Mouse (Mus musculus) midbrain, embryonic 15.5 days (tissue): ENCODE measurements around the gene Ostf1. TPM values are rescaled to one million over a fixed set of nuclear protein-coding genes. Genes with fewer than 3 reads are reported as not detected.

Experiments used
- ATAC-seq: fragments of 200-750 bp; cut with Nextera tagmentation; replicated peaks from 2 replicates; pipeline ENCODE4 v1.8.0; 2017; ENCODE audit warnings: moderate TSS enrichment
- H3K27ac ChIP-seq: fragments of 300-500 bp; sonication (generic); 2 replicates; pipeline ENCODE4 v1.5.1; 2015; ENCODE audit warnings: mild to moderate bottlenecking, inconsistent platforms
- H3K27me3 ChIP-seq: fragments of 300-500 bp; sonication (generic); replicated peaks from 2 replicates; pipeline ENCODE4 v1.6.1; 2015; ENCODE audit warnings: inconsistent platforms
- H3K36me3 ChIP-seq: fragments of 300-500 bp; sonication (generic); replicated peaks from 2 replicates; pipeline ENCODE4 v1.6.1; 2015; ENCODE audit warnings: inconsistent platforms
- H3K4me1 ChIP-seq: fragments of 300-500 bp; sonication (generic); 2 replicates; pipeline ENCODE4 v1.6.1; 2015; ENCODE audit warnings: inconsistent platforms
- H3K4me2 ChIP-seq: fragments of 300-500 bp; sonication (generic); 2 replicates; pipeline ENCODE4 v1.6.1; 2015; ENCODE audit warnings: inconsistent platforms, mild to moderate bottlenecking, moderate library complexity
- H3K4me3 ChIP-seq: fragments of 300-500 bp; sonication (generic); 2 replicates; pipeline ENCODE4 v1.5.1; 2015; ENCODE audit warnings: mild to moderate bottlenecking, inconsistent platforms
- H3K9ac ChIP-seq: fragments of 300-500 bp; sonication (generic); 2 replicates; pipeline ENCODE4 v1.6.1; 2015; ENCODE audit warnings: mild to moderate bottlenecking, inconsistent platforms
- H3K9me3 ChIP-seq: fragments of 300-500 bp; sonication (generic); 2 replicates; pipeline ENCODE4 v1.6.1; 2016; ENCODE audit warnings: inconsistent platforms
- WGBS: fragments of 180-500 bp; shearing (Covaris S2); methylation state at CpG from one replicate; pipeline ENCODE4 v1.1.7; 2015; ENCODE audit warnings: mixed read lengths; 5-methylcytosine and 5-hydroxymethylcytosine counted together
- polyA plus RNA-seq: library from polyadenylated mRNA; unstranded; fragments of >200 nt; fragmentation: Nextera tagmentation; extraction: Ambion mirVana; gene quantifications from 2 replicates; pipeline ENCODE4 v1.2.1, GENCODE M21; 2015

The Ostf1 gene
- polyA plus RNA-seq, 1 experiment from 2014 or later, result 37.2 TPM

- Histone ChIP-seq H3K9me3 (no peaks in the 10 kb centered on the region), H3K4me3 (no peak overlapping the region), H3K27me3 (no peaks in the 10 kb centered on the region), H3K4me2 (no peak overlapping the region), H3K4me1 (no peaks in the 10 kb centered on the region), H3K27ac (no peak overlapping the region), H3K9ac (no peak overlapping the region), H3K36me3 (no peaks in the 10 kb centered on the region)
- 91% methylated on average over 3 of the region's 3 CpGs for WGBS
- no peak for ATAC-seq
Observed at GRCm38 (mm10) chr19:18575891-18576290, 55.7 kb downstream of the Ostf1 start.

- no peaks in the 10 kb centered on the region for H3K27me3 ChIP-seq
- H3K9me3 ChIP-seq, result no peaks in the 10 kb centered on the region
- H3K4me3 ChIP-seq, result no peak overlapping the region
- H3K27ac ChIP-seq, result no peak overlapping the region
- WGBS, result 82% methylated on average over 5 of the region's 5 CpGs
- H3K4me1 ChIP-seq, result no peaks in the 10 kb centered on the region
- no peaks in the 10 kb centered on the region for H3K36me3 ChIP-seq
- H3K4me2 ChIP-seq, result no peak overlapping the region
- H3K9ac ChIP-seq, result no peak overlapping the region
- no peak for ATAC-seq
Observed at GRCm38 (mm10) chr19:18573907-18574306, 57.7 kb downstream of the Ostf1 start.

DNA sequence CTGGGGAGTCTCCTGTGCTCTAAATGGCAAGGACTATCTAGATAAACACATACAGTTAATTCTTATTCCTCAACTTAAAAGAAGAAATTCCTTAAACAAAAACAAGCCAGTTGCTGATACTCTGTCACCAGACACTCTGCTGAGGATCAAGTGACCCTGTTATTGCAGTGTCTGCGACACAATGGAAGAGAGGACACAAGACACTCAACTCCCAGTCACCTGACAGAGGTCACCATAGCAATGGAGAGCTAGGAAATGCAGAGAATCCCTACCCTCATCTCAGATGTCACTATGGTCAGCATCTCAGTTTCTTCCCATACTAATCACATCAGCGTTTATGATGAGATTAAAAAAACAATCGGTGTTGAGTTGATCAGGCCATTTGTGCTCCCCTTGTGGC lies 58.2 kb downstream of the Ostf1 start:
- no peak for ATAC-seq
- Histone ChIP-seq H3K27ac (no peak overlapping the region), H3K4me3 (no peak overlapping the region), H3K4me1 (no peaks in the 10 kb centered on the region), H3K9me3 (no peaks in the 10 kb centered on the region), H3K9ac (no peak overlapping the region), H3K36me3 (no peaks in the 10 kb centered on the region), H3K27me3 (no peaks in the 10 kb centered on the region), H3K4me2 (no peak overlapping the region)
- WGBS, result 66% methylated on average over 3 of the region's 3 CpGs

DNA sequence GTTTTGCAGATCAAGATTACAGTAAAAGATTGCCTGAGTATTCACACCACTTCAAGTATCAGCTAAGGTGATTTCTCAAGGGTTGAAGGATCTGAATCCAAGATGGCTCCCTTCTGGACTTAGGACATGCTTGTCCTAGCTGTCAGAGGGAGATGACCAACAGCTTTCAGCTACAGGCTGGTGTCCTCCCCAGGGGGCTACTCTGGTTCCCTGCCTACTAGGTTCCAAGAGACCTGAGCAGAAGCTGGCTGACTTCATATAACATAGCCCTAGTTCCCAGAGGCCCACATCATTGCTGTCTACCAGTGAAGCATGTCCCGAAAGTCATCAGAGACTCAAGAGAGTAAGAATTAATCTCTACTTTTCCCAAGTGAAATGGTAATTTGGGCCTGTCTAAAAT lies 62.1 kb downstream of the Ostf1 start:
- Histone ChIP-seq H3K27ac (no peak overlapping the region), H3K9ac (no peak overlapping the region), H3K36me3 (no peaks in the 10 kb centered on the region), H3K4me3 (no peak overlapping the region), H3K9me3 (no peaks in the 10 kb centered on the region), H3K27me3 (no peaks in the 10 kb centered on the region), H3K4me1 (no peaks in the 10 kb centered on the region), H3K4me2 (no peak overlapping the region)
- WGBS, result 98% methylated on average over 1 of the region's 1 CpGs
- ATAC-seq, result no peak

DNA sequence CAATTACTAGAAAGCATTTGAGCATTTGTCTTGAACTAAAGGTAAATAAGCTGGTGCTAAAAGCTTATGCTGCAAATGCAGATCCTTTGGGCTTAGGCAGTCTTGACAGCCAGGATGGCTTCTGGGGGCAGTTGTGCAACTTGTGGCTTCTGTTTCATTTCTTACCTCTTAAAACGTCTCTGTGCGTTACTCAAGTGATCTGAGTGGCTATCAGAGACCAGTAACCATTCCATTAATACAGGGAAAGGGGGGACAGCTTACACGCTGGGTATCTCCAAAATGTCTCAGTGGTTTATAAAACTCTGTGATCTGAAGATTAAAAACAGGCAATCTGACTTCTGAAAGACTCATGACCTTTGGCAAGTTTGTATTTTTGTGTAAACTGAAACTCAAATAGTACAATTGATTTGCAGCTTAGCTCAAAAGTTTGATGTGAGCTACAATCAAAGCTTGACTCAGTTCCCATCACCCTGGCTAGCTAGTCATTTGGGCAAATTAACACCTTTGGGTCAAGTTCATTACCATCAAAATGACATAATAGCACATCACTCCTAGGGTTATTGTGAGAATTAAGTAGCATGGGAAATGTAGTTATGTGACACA lies 62.7 kb downstream of the Ostf1 start:
- Histone ChIP-seq H3K9ac (no peak overlapping the region), H3K4me2 (no peak overlapping the region), H3K27me3 (no peaks in the 10 kb centered on the region), H3K4me3 (no peak overlapping the region), H3K4me1 (no peaks in the 10 kb centered on the region), H3K27ac (no peak overlapping the region), H3K36me3 (no peaks in the 10 kb centered on the region), H3K9me3 (no peaks in the 10 kb centered on the region)
- 96% methylated on average over 3 of the region's 3 CpGs for WGBS
- ATAC-seq, result no peak

DNA sequence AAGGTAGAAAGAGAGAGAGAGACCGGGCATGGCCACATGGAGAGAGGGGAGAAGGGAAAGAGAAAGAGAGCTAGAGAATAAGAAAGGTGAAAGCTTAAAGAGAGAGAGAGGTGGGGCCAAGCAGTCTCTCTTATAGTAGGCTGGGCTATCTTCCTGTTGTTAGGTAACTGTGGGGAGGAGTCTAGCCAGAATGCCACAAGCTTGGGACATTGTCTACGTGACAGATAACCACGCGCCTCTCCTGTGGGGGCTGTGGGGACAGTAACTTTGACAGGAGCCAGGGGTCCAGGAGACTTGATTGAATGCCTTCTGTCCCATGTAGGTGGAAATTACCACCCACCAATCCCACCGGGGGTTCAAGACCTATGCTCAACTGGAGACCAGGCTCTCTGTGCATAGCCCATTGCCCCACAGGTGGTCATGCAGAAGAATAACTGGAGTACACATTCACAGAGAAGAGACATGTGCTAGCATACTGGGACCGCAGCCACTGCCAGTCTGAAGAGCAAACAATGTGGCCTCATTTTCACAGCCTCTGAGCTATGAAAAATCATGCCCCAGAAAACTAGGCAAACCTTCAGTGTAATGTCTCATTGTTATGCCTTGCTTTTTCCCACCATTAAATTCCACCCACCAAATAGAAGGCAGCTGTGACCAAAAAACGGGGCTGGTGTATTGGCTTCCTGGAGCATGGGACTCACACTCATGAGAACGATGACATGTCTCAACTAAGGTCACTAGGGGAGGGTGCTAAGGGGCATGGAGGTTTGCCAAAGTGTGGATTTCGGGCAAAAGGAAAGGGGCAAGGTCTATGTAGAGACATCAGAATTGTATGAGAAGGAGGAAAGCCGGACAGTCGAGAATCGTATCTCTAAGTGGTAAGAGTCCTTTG lies 63.4 kb downstream of the Ostf1 start:
- Histone ChIP-seq H3K4me3 (no peak overlapping the region), H3K4me1 (no peaks in the 10 kb centered on the region), H3K9ac (no peak overlapping the region), H3K9me3 (no peaks in the 10 kb centered on the region), H3K27me3 (no peaks in the 10 kb centered on the region), H3K27ac (no peak overlapping the region), H3K4me2 (no peak overlapping the region), H3K36me3 (no peaks in the 10 kb centered on the region)
- WGBS, result 90% methylated on average over 12 of the region's 12 CpGs
- no peak for ATAC-seq

- no peak overlapping the region for H3K4me3 ChIP-seq
- 83% methylated on average over 11 of the region's 11 CpGs for WGBS
Observed at GRCm38 (mm10) chr19:18567501-18567900, 64.1 kb downstream of the Ostf1 start.

DNA sequence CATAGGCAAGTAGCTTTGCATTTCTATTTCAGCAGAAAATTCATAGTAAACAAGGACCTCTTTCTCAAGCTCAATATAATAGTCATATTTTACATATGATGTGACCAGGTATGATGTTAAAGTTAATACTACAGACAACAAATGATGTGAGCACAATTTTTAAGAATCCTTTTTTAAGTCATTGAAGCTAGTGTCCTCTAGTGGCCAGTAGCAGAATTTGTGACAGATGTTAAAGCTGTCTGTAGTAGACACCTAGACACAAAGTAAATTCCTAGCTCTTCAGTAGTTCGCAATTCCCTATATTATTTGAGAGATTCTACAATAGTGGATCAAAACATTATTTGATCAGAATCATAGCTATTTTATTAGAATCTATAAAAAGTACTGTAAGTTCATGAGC lies 73.9 kb downstream of the Ostf1 start:
- H3K4me1 ChIP-seq, result no peaks in the 10 kb centered on the region
- 84% methylated on average over 1 of the region's 1 CpGs for WGBS
- no peak overlapping the region for H3K27ac ChIP-seq
- no peaks in the 10 kb centered on the region for H3K9me3 ChIP-seq
- ATAC-seq, result no peak
- no peak overlapping the region for H3K4me2 ChIP-seq
- no peaks in the 10 kb centered on the region for H3K27me3 ChIP-seq
- no peaks in the 10 kb centered on the region for H3K36me3 ChIP-seq
- H3K4me3 ChIP-seq, result no peak overlapping the region
- no peak overlapping the region for H3K9ac ChIP-seq

More at GRCm38 (mm10) chr19:18567501-18567900, 64.1 kb downstream of the Ostf1 start:
- Histone ChIP-seq H3K4me1 (no peaks in the 10 kb centered on the region), H3K27ac (no peak overlapping the region), H3K9ac (no peak overlapping the region), H3K9me3 (no peaks in the 10 kb centered on the region), H3K4me2 (no peak overlapping the region), H3K36me3 (no peaks in the 10 kb centered on the region), H3K27me3 (no peaks in the 10 kb centered on the region)
- no peak for ATAC-seq

DNA sequence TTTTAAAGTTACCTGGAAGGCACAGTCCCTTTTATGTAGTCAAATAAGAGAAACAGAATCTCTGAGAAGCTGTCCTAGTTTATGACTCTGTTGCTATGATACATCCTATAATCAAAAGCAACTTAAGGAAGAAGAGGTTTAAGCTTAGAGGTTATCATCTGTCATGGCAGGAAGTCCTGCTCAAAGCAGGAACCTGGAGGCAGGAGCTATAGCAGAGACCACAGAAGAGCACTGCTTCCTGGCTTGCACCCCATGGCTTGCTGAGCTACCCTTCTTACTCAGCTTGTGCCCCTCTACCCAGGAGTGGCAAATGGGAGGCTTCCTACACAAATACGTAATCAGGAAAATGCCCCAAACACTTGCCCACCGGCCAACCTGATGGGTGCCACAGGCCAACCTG lies 76.0 kb downstream of the Ostf1 start:
- no peak overlapping the region for H3K9ac ChIP-seq
- H3K4me1 ChIP-seq, result no peaks in the 10 kb centered on the region
- no peaks in the 10 kb centered on the region for H3K27me3 ChIP-seq
- H3K36me3 ChIP-seq, result no peaks in the 10 kb centered on the region
- no peak overlapping the region for H3K4me2 ChIP-seq
- no peak for ATAC-seq
- H3K9me3 ChIP-seq, result no peaks in the 10 kb centered on the region
- H3K27ac ChIP-seq, result no peak overlapping the region
- H3K4me3 ChIP-seq, result no peak overlapping the region
- WGBS, result 88% methylated on average over 2 of the region's 2 CpGs

GRCm38 (mm10) chr19:18548668-18549067 lies 83.0 kb downstream of the Ostf1 start:
- H3K27me3 ChIP-seq, result no peaks in the 10 kb centered on the region
- H3K4me3 ChIP-seq, result no peak overlapping the region
- no peak overlapping the region for H3K27ac ChIP-seq
- no peaks in the 10 kb centered on the region for H3K4me1 ChIP-seq
- WGBS, result 13% methylated on average over 4 of the region's 4 CpGs
- H3K9ac ChIP-seq, result no peak overlapping the region
- no peak overlapping the region for H3K4me2 ChIP-seq
- H3K36me3 ChIP-seq, result no peaks in the 10 kb centered on the region
- ATAC-seq, result peak; percentile 86
- H3K9me3 ChIP-seq, result no peaks in the 10 kb centered on the region
